Mouse (Mus musculus) heart, embryonic 14.5 days (tissue): ENCODE results near the gene Shisal2a. TPM values are rescaled to one million over a fixed set of nuclear protein-coding genes. Genes with fewer than 3 reads are reported as not detected.

Experiments used
- ATAC-seq: fragments of 200-750 bp; cut with Nextera tagmentation; 2 replicates; pipeline ENCODE4 v1.8.0; 2017; ENCODE audit warnings: low read depth, moderate TSS enrichment; ENCODE audit not compliant: insufficient number of reproducible peaks, insufficient read depth, low FRiP score
- H3K27ac ChIP-seq, 2 experiments: fragments of 200-500 bp in 1 of 2; fragments of 300-500 bp in 1 of 2; sonication (generic) in 1 of 2; replicated peaks in 1 of 2; 2 replicates each; pipeline ENCODE4 v1.5.1; 2012 to 2014; ENCODE audit warnings: low read depth in 2 of 2, low read length in 2 of 2, control low read depth in 1 of 2, mild to moderate bottlenecking in 1 of 2, mixed read lengths in 1 of 2; ENCODE audit not compliant: control insufficient read depth in 1 of 2, insufficient read depth in 1 of 2
- H3K27me3 ChIP-seq: fragments of 300-500 bp; sonication (generic); 2 replicates; pipeline ENCODE4 v1.6.1; 2014; ENCODE audit warnings: mild to moderate bottlenecking, low read length, control low read depth; ENCODE audit not compliant: control insufficient read depth, insufficient read depth
- H3K36me3 ChIP-seq: fragments of 300-500 bp; sonication (generic); 2 replicates; pipeline ENCODE4 v1.6.1; 2014; ENCODE audit warnings: mild to moderate bottlenecking, control low read depth, low read length, mixed read lengths; ENCODE audit not compliant: control insufficient read depth, insufficient read depth
- H3K4me1 ChIP-seq, 2 experiments: fragments of 200-500 bp in 1 of 2; fragments of 300-500 bp in 1 of 2; sonication (generic) in 1 of 2; 2 replicates each; pipeline ENCODE4 v1.6.1; 2012 to 2014; ENCODE audit warnings: low read length in 2 of 2, control low read depth in 1 of 2, mixed read lengths in 1 of 2; ENCODE audit not compliant: control insufficient read depth in 2 of 2, insufficient read depth in 2 of 2
- H3K4me2 ChIP-seq: fragments of 300-500 bp; sonication (generic); 2 replicates; pipeline ENCODE4 v1.6.1; 2014; ENCODE audit warnings: mild to moderate bottlenecking, low read length
- H3K4me3 ChIP-seq, 2 experiments: fragments of 200-500 bp in 1 of 2; fragments of 300-500 bp in 1 of 2; sonication (generic) in 1 of 2; 2 replicates each; pipeline ENCODE4 v1.5.1; 2012 to 2014; ENCODE audit warnings: low read length in 2 of 2, mild to moderate bottlenecking in 2 of 2, control low read depth in 1 of 2, low read depth in 1 of 2, moderate library complexity in 1 of 2; ENCODE audit not compliant: control insufficient read depth in 1 of 2, insufficient read depth in 1 of 2
- H3K9ac ChIP-seq: fragments of 300-500 bp; sonication (generic); 2 replicates; pipeline ENCODE4 v1.6.1; 2014; ENCODE audit warnings: mild to moderate bottlenecking, low read length
- H3K9me3 ChIP-seq: fragments of 300-500 bp; sonication (generic); 2 replicates; pipeline ENCODE4 v1.6.1; 2016; ENCODE audit warnings: low read length, control low read depth; ENCODE audit not compliant: control insufficient read depth
- whole genome bisulfite sequencing: fragments of 180-500 bp; shearing (Covaris S2); extraction: QIAGEN DNeasy Blood & Tissue Kit; methylation state at CpG from one replicate; pipeline ENCODE4 v1.1.7; 2014; 5-methylcytosine and 5-hydroxymethylcytosine counted together
- polyA plus RNA-seq: library from polyadenylated mRNA; unstranded; fragments of >200 nt; fragmentation: Nextera tagmentation; extraction: Ambion mirVana; gene quantifications from 2 replicates; pipeline ENCODE4 v1.2.1, GENCODE M21; 2014

Gene Shisal2a
- polyA plus RNA-seq, 1 experiment from 2014 or later, result 2.0 TPM

- no peak overlapping the region for H3K4me3 ChIP-seq
- H3K27me3 ChIP-seq, result no peaks in the 10 kb centered on the region
- no peaks in the 10 kb centered on the region for H3K36me3 ChIP-seq
- ATAC-seq, result no peak
- 0 out of 2 replicates have a peak, but pooled peaks cover 2% of the 10 kb centered on the region for H3K9me3 ChIP-seq
- H3K9ac ChIP-seq, result no peak overlapping the region
- WGBS, result 61% methylated on average over 7 of the region's 7 CpGs
- no peak overlapping the region for H3K27ac ChIP-seq
- H3K4me1 ChIP-seq, result peaks cover 3 to 13% of the 10 kb centered on the region in 2 experiments; a peak in 3 of 4 replicates
- H3K4me2 ChIP-seq, result no peak overlapping the region
Measured at GRCm38 (mm10) chr4:108320627-108321380, 62.3 kb downstream of the Shisal2a start.

- H3K4me2 ChIP-seq, result no peak overlapping the region
- H3K36me3 ChIP-seq, result no peaks in the 10 kb centered on the region
- H3K9ac ChIP-seq, result no peak overlapping the region
- H3K4me1 ChIP-seq, result peaks cover 3 to 13% of the 10 kb centered on the region in 2 experiments; a peak in 3 of 4 replicates
- no peak overlapping the region for H3K27ac ChIP-seq
- no peak overlapping the region for H3K4me3 ChIP-seq
- ATAC-seq, result no peak
- H3K9me3 ChIP-seq, result 0 out of 2 replicates have a peak, but pooled peaks cover 2% of the 10 kb centered on the region
- 69% methylated on average over 6 of the region's 6 CpGs for WGBS
- H3K27me3 ChIP-seq, result no peaks in the 10 kb centered on the region
Measured at GRCm38 (mm10) chr4:108319747-108320146, 63.4 kb downstream of the Shisal2a start.

- no peak for ATAC-seq
- 0 out of 2 replicates have a peak, but pooled peaks cover 2% of the 10 kb centered on the region for H3K9me3 ChIP-seq
- no peak overlapping the region for H3K4me2 ChIP-seq
- 21% methylated on average over 7 of the region's 8 CpGs for WGBS
- H3K4me3 ChIP-seq, result no peak overlapping the region
- H3K36me3 ChIP-seq, result no peaks in the 10 kb centered on the region
- H3K27me3 ChIP-seq, result no peaks in the 10 kb centered on the region
- no peak overlapping the region for H3K9ac ChIP-seq
- peaks cover 5 to 13% of the 10 kb centered on the region in 2 experiments; a peak in 3 of 4 replicates for H3K4me1 ChIP-seq
- H3K27ac ChIP-seq, result no peak overlapping the region
Measured at GRCm38 (mm10) chr4:108318649-108319615, 64.2 kb downstream of the Shisal2a start.

Other genes starting within 250 kb of the Shisal2a start
- 196 and 207 TPM in 2 replicates for gene Scp2, start 238.4 kb downstream of the Shisal2a start, polyA plus RNA-seq
- gene Echdc2, start 217.9 kb downstream of the Shisal2a start, polyA plus RNA-seq, result 23.6 and 23.9 TPM in 2 replicates
- not detected in 2 replicates for gene Zyg11a, start 165.3 kb downstream of the Shisal2a start, polyA plus RNA-seq
- 10.3 and 10.7 TPM in 2 replicates for gene Zyg11b, start 82.3 kb downstream of the Shisal2a start, polyA plus RNA-seq
- gene Coa7, start 55.2 kb downstream of the Shisal2a start, polyA plus RNA-seq, result 47.4 and 48.9 TPM in 2 replicates
- 57.7 and 68.5 TPM in 2 replicates for gene Gpx7, start 23.6 kb upstream of the Shisal2a start, polyA plus RNA-seq
- 40.1 and 53.1 TPM in 2 replicates for gene Tut4, start 76.1 kb upstream of the Shisal2a start, polyA plus RNA-seq
- 52.7 and 59.8 TPM in 2 replicates for gene Prpf38a, start 196.0 kb upstream of the Shisal2a start, polyA plus RNA-seq
- 3.1 and 3.4 TPM in 2 replicates for gene Orc1, start 196.1 kb upstream of the Shisal2a start, polyA plus RNA-seq
- gene Cc2d1b, start 236.6 kb upstream of the Shisal2a start, polyA plus RNA-seq, result 13.2 and 14.5 TPM in 2 replicates